Mouse (Mus musculus): ENCODE data around the gene Sesn3. TPM values are rescaled to one million over a fixed set of nuclear protein-coding genes. Genes with fewer than 3 reads are reported as not detected.

Sesn3 gene
- total and polyA plus RNA-seq, 3 experiments: 3.9 to 14.3 (median 4.6) TPM

DNA sequence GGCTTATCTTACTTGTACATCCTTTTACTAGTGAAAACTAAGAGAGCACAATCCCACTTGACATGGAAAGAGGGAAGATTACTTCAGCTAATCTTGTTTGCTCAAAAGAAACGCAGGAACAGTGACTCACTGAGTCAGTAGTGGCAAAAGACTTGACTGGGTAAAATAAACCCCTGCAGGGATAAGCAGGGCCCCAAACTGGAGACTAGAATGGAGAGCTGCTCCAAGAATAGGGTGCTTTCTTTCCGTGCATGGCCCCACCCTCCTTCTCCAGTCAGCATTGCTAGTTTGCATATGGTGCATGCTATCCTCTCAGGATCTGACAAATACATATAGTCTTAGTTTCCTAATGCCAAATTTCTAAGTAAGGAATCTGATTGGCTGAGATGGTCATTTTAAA lies 8.4 kb upstream of the Sesn3 start:
- no peaks in the 10 kb centered on the region for H3K27me3 ChIP-seq (replicated peaks)
- H3K27ac ChIP-seq (ENCODE audit: insufficient read depth, low read depth): no peak overlapping the region
- H3K4me1 ChIP-seq (ENCODE audit: control insufficient read depth in 1 of 2, insufficient read depth in 2 of 2): peaks cover 3 to 26% of the 10 kb centered on the region in 2 experiments; a peak in 3 of 4 replicates
- no peaks in the 10 kb centered on the region for H3K36me3 ChIP-seq (replicated peaks in 1 of 2; ENCODE audit: control insufficient read depth in 1 of 2, insufficient read depth in 1 of 2, low read length in 1 of 2)
- no peak overlapping the region for H3K4me3 ChIP-seq (replicated peaks in 1 of 3; ENCODE audit: low read depth in 2 of 3, low read length in 2 of 3, poor library complexity in 1 of 3)
- no peak overlapping the region for H3K9ac ChIP-seq (ENCODE audit: insufficient read depth, low read depth)
- H3K79me2 ChIP-seq (replicated peaks; ENCODE audit: control insufficient read depth, extremely low read depth, insufficient read depth, poor library complexity, severe bottlenecking): no peaks in the 10 kb centered on the region
- DNase-seq (ENCODE audit: extremely low read depth): no peak
- dilution Hi-C loops (cut with MboI; ENCODE audit: extremely low pct_ligation_motif_present, extremely low pct_unique_long_range_greater_than_20kb, low sequenced_read_pairs) (no loop called here), in situ Hi-C loops (cut with MboI; ENCODE audit: low pct_ligation_motif_present, low pct_unique_long_range_greater_than_20kb, low sequenced_read_pairs) (no loop called here)
- no peak overlapping the region for H3K4me2 ChIP-seq (ENCODE audit: insufficient read depth, low read depth, poor library complexity, severe bottlenecking)
- TF ChIP-seq JUND (conservative IDR thresholded peaks at IDR 0.05; ENCODE audit: low read depth, low read length): no peak
- TF ChIP-seq E2F4 (IDR thresholded peaks at IDR 0.05; ENCODE audit: insufficient replicate concordance, low read depth, low read length): no peak
- no peak for TF ChIP-seq HCFC1 (IDR thresholded peaks at IDR 0.05; ENCODE audit: low read depth, low read length)
- no peak for TF ChIP-seq RCOR1 (conservative IDR thresholded peaks at IDR 0.05; ENCODE audit: low read depth, low read length)
- no peak for TF ChIP-seq ZKSCAN1 (IDR thresholded peaks at IDR 0.05; ENCODE audit: borderline replicate concordance, low read depth, low read length)
- no peak for TF ChIP-seq MEF2A (IDR thresholded peaks at IDR 0.05; ENCODE audit: borderline replicate concordance, low read depth, low read length)
- no peak for TF ChIP-seq CHD2 (IDR thresholded peaks at IDR 0.05; ENCODE audit: low read length)
- no peak for TF ChIP-seq UBTF (IDR thresholded peaks at IDR 0.05; ENCODE audit: low read depth, low read length)
- TF ChIP-seq SMC3 (IDR thresholded peaks at IDR 0.05; ENCODE audit: low read depth, low read length): no peak
- no peak for TF ChIP-seq IRF4 (IDR thresholded peaks at IDR 0.05; ENCODE audit: low read depth, low read length)
- no peak for TF ChIP-seq ZNF384 (IDR thresholded peaks at IDR 0.05; ENCODE audit: low read depth, low read length)
- no peak for TF ChIP-seq PAX5 (IDR thresholded peaks at IDR 0.05; ENCODE audit: low read length)
- no peak for TF ChIP-seq TCF12 (IDR thresholded peaks at IDR 0.05; ENCODE audit: low read depth, low read length)
- TF ChIP-seq NELFE (IDR thresholded peaks at IDR 0.05; ENCODE audit: low read depth, low read length): no peak
- TF ChIP-seq MAX (IDR thresholded peaks at IDR 0.05; ENCODE audit: low read length): no peak
- TF ChIP-seq JUN (IDR thresholded peaks at IDR 0.05; ENCODE audit: insufficient read depth, low read depth, low read length): no peak
- no peak for TF ChIP-seq MAZ (IDR thresholded peaks at IDR 0.05; ENCODE audit: low read depth, low read length)
- no peak for TF ChIP-seq KAT2A (IDR thresholded peaks at IDR 0.05; ENCODE audit: insufficient replicate concordance, low read length)
- H3K9me3 ChIP-seq (replicated peaks; ENCODE audit: low read length): no peaks in the 10 kb centered on the region

GRCm38 (mm10) chr9:14268578-14268977 lies 6.3 kb upstream of the Sesn3 start:
- H3K27me3 ChIP-seq (replicated peaks): no peaks in the 10 kb centered on the region
- DNase-seq (ENCODE audit: extremely low read depth): no peak
- H3K4me2 ChIP-seq (ENCODE audit: insufficient read depth, low read depth, poor library complexity, severe bottlenecking): no peak overlapping the region
- no peak overlapping the region for H3K27ac ChIP-seq (ENCODE audit: insufficient read depth, low read depth)
- H3K79me2 ChIP-seq (replicated peaks; ENCODE audit: control insufficient read depth, extremely low read depth, insufficient read depth, poor library complexity, severe bottlenecking): no peaks in the 10 kb centered on the region
- peaks cover 5 to 17% of the 10 kb centered on the region in 2 experiments; a peak in 2 of 4 replicates for H3K4me1 ChIP-seq (ENCODE audit: control insufficient read depth in 1 of 2, insufficient read depth in 2 of 2)
- no peak overlapping the region for H3K4me3 ChIP-seq (replicated peaks in 1 of 3; ENCODE audit: low read depth in 2 of 3, low read length in 2 of 3, poor library complexity in 1 of 3)
- no peaks in the 10 kb centered on the region for H3K36me3 ChIP-seq (replicated peaks in 1 of 2; ENCODE audit: control insufficient read depth in 1 of 2, insufficient read depth in 1 of 2, low read length in 1 of 2)
- no peak overlapping the region for H3K9ac ChIP-seq (ENCODE audit: insufficient read depth, low read depth)
- TF ChIP-seq BHLHE40 (IDR thresholded peaks at IDR 0.05; ENCODE audit: low read depth, low read length) (no peak), CTCF (conservative IDR thresholded peaks at IDR 0.05 in 1 of 2, IDR thresholded peaks at IDR 0.05 in 1 of 2; ENCODE audit: low read depth in 2 of 2, low read length in 2 of 2) (no peak), POLR2A (IDR thresholded peaks at IDR 0.05; ENCODE audit: low read depth, low read length) (no peak), CHD2 (IDR thresholded peaks at IDR 0.05; ENCODE audit: low read length) (no peak), SMC3 (IDR thresholded peaks at IDR 0.05; ENCODE audit: low read depth, low read length) (no peak), POLR2AphosphoS2 (IDR thresholded peaks at IDR 0.05; ENCODE audit: low read depth, low read length) (no peak), JUND (conservative IDR thresholded peaks at IDR 0.05; ENCODE audit: low read depth, low read length) (no peak), MAZ (IDR thresholded peaks at IDR 0.05; ENCODE audit: low read depth, low read length) (no peak)
- no peaks in the 10 kb centered on the region for H3K9me3 ChIP-seq (replicated peaks; ENCODE audit: low read length)
- dilution Hi-C loops (cut with MboI; ENCODE audit: extremely low pct_ligation_motif_present, extremely low pct_unique_long_range_greater_than_20kb, low sequenced_read_pairs): no loop called here
- in situ Hi-C loops (cut with MboI; ENCODE audit: low pct_ligation_motif_present, low pct_unique_long_range_greater_than_20kb, low sequenced_read_pairs): no loop called here

Measured in CH12.LX (cell line).